Mouse (Mus musculus) midbrain, embryonic 14.5 days (tissue): Measurements from ENCODE around the gene E130114P18Rik. TPM values are rescaled to one million over a fixed set of nuclear protein-coding genes. Genes with fewer than 3 reads are reported as not detected.

ENCODE experiments used
- ATAC-seq: fragments of 200-750 bp; cut with Nextera tagmentation; 2 replicates; pipeline ENCODE4 v1.8.0; 2017; ENCODE audit warnings: moderate number of reproducible peaks, moderate library complexity; ENCODE audit not compliant: low FRiP score, low TSS enrichment
- DNase-seq: peaks from one replicate; pipeline ENCODE4 v3.0.0-alpha.2; 2015
- H3K27ac ChIP-seq: fragments of 300-500 bp; sonication (generic); replicated peaks from 2 replicates; pipeline ENCODE4 v1.5.1; 2014; ENCODE audit warnings: mild to moderate bottlenecking, low read depth, low read length, moderate library complexity
- H3K27me3 ChIP-seq: fragments of 300-500 bp; sonication (generic); 2 replicates; pipeline ENCODE4 v1.6.1; 2014; ENCODE audit warnings: low read length, control low read depth, mixed read lengths; ENCODE audit not compliant: control insufficient read depth, insufficient read depth
- H3K36me3 ChIP-seq: fragments of 300-500 bp; sonication (generic); 2 replicates; pipeline ENCODE4 v1.6.1; 2014; ENCODE audit warnings: low read length, control low read depth; ENCODE audit not compliant: control insufficient read depth, insufficient read depth
- H3K4me1 ChIP-seq: fragments of 300-500 bp; sonication (generic); 2 replicates; pipeline ENCODE4 v1.6.1; 2014; ENCODE audit warnings: mild to moderate bottlenecking, antibody characterized with exemption, low read length, control low read depth; ENCODE audit not compliant: control insufficient read depth, insufficient read depth
- H3K4me2 ChIP-seq: fragments of 300-500 bp; sonication (generic); 2 replicates; pipeline ENCODE4 v1.6.1; 2014; ENCODE audit warnings: mild to moderate bottlenecking, low read length, moderate library complexity
- H3K4me3 ChIP-seq: fragments of 300-500 bp; sonication (generic); replicated peaks from 2 replicates; pipeline ENCODE4 v1.5.1; 2014; ENCODE audit warnings: low read depth, low read length
- H3K9ac ChIP-seq: fragments of 300-500 bp; sonication (generic); replicated peaks from 2 replicates; pipeline ENCODE4 v1.6.1; 2014; ENCODE audit warnings: mild to moderate bottlenecking, low read length, moderate library complexity
- H3K9me3 ChIP-seq: fragments of 300-500 bp; sonication (generic); 2 replicates; pipeline ENCODE4 v1.6.1; 2016; ENCODE audit warnings: low read length, control low read depth, mixed read lengths; ENCODE audit not compliant: control insufficient read depth
- WGBS: fragments of 180-500 bp; shearing (Covaris S2); extraction: QIAGEN DNeasy Blood & Tissue Kit; methylation state at CpG from one replicate; pipeline ENCODE4 v1.1.7; 2014; 5-methylcytosine and 5-hydroxymethylcytosine counted together
- polyA plus RNA-seq: library from polyadenylated mRNA; unstranded; fragments of >200 nt; fragmentation: Nextera tagmentation; extraction: Ambion mirVana; gene quantifications from 2 replicates; pipeline ENCODE4 v1.2.1, GENCODE M21; 2014

Gene E130114P18Rik
- polyA plus RNA-seq, 1 experiment from 2014 or later: 22.4 TPM

DNA sequence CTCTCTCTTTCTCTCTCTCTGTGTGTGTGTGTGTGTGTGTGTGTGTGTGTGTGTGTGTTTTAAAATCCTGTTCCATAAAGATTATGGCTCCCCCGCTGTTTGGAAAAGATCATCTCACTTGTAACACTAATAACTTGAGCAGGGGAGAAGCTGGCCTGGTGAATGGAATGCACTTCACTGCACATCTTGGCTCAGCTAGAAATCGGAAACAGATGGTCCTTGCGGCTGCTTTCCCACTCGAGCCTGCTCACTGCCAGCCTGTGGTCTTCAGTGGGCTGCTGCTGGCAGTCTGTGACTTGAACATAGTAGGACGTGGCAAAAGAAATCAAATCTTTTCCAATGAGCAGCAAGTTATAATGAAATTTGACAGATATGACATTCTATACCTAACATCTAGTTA is 202.4 kb downstream of the E130114P18Rik start:
- Histone ChIP-seq H3K27me3 (no peaks in the 10 kb centered on the region), H3K9me3 (no peaks in the 10 kb centered on the region), H3K36me3 (no peaks in the 10 kb centered on the region), H3K9ac (no peak overlapping the region), H3K4me3 (no peak overlapping the region), H3K4me2 (no peak overlapping the region), H3K4me1 (no peaks in the 10 kb centered on the region), H3K27ac (no peak overlapping the region)
- DNase-seq: peak; percentile 59
- ATAC-seq: no peak; the same call in 1 of the 2 replicates
- WGBS: 37% methylated on average over 5 of the region's 5 CpGs

- no peaks in the 10 kb centered on the region for H3K9me3 ChIP-seq
- no peaks in the 10 kb centered on the region for H3K4me1 ChIP-seq
- ATAC-seq (no peak), DNase-seq (no peak)
- no peaks in the 10 kb centered on the region for H3K36me3 ChIP-seq
- H3K27ac ChIP-seq: no peak overlapping the region
- no peaks in the 10 kb centered on the region for H3K27me3 ChIP-seq
- H3K9ac ChIP-seq: no peak overlapping the region
- 90% methylated on average over 3 of the region's 3 CpGs for WGBS
- no peak overlapping the region for H3K4me3 ChIP-seq
- H3K4me2 ChIP-seq: no peak overlapping the region
Observed at GRCm38 (mm10) chr4:97569320-97569719, 208.6 kb downstream of the E130114P18Rik start.

DNA sequence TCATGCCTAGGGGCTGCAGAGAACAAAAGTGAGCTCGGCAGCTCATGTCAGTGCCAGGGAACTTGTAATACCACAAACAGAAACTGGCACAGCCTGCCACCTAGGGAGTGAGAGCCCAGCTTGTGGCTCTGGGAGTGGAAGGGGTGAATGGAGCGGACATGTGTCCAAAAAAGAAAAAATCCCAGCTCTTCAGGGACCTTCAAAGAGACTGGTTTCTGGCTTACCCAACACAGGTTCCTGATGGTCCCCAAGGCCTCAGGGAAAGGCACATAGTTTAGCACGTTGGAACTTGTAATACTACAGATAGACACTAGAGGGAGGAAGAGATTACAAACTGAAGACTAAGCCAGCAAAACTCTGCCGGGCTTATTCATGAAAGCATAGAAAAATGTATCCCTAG is 213.2 kb downstream of the E130114P18Rik start:
- no peaks in the 10 kb centered on the region for H3K36me3 ChIP-seq
- WGBS: 39% methylated on average over 4 of the region's 4 CpGs

GRCm38 (mm10) chr4:97564199-97564598 is 213.7 kb downstream of the E130114P18Rik start:
- WGBS: 80% methylated on average over 6 of the region's 6 CpGs
- H3K4me2 ChIP-seq: no peak overlapping the region
- H3K27ac ChIP-seq: no peak overlapping the region
- H3K4me3 ChIP-seq: no peak overlapping the region
- ATAC-seq: no peak
- no peak for DNase-seq
- no peaks in the 10 kb centered on the region for H3K4me1 ChIP-seq
- no peaks in the 10 kb centered on the region for H3K36me3 ChIP-seq
- no peak overlapping the region for H3K9ac ChIP-seq
- no peaks in the 10 kb centered on the region for H3K27me3 ChIP-seq
- no peaks in the 10 kb centered on the region for H3K9me3 ChIP-seq

More for the DNA sequence above, 213.2 kb downstream of the E130114P18Rik start:
- Histone ChIP-seq H3K9me3 (no peaks in the 10 kb centered on the region), H3K4me2 (no peak overlapping the region), H3K27me3 (no peaks in the 10 kb centered on the region), H3K4me3 (no peak overlapping the region), H3K9ac (no peak overlapping the region), H3K27ac (no peak overlapping the region), H3K4me1 (no peaks in the 10 kb centered on the region)
- ATAC-seq (no peak), DNase-seq (peak; percentile 61)

- no peak overlapping the region for H3K4me3 ChIP-seq
- no peaks in the 10 kb centered on the region for H3K4me1 ChIP-seq
- no peak overlapping the region for H3K27ac ChIP-seq
- no peak for DNase-seq
- no peak for ATAC-seq
- WGBS: 47% methylated on average over 2 of the region's 2 CpGs
- H3K27me3 ChIP-seq: no peaks in the 10 kb centered on the region
- no peaks in the 10 kb centered on the region for H3K9me3 ChIP-seq
- H3K9ac ChIP-seq: no peak overlapping the region
- no peak overlapping the region for H3K4me2 ChIP-seq
- H3K36me3 ChIP-seq: no peaks in the 10 kb centered on the region
Observed at GRCm38 (mm10) chr4:97557585-97557984, 220.3 kb downstream of the E130114P18Rik start.

- H3K9me3 ChIP-seq: no peaks in the 10 kb centered on the region
- no peak overlapping the region for H3K27ac ChIP-seq
- no peaks in the 10 kb centered on the region for H3K27me3 ChIP-seq
- no peaks in the 10 kb centered on the region for H3K36me3 ChIP-seq
- DNase-seq (no peak), ATAC-seq (no peak)
- 66% methylated on average over 5 of the region's 5 CpGs for WGBS
- no peak overlapping the region for H3K4me3 ChIP-seq
- no peak overlapping the region for H3K9ac ChIP-seq
- H3K4me2 ChIP-seq: no peak overlapping the region
- no peaks in the 10 kb centered on the region for H3K4me1 ChIP-seq
Observed at GRCm38 (mm10) chr4:97544016-97544415, 233.9 kb downstream of the E130114P18Rik start.

DNA sequence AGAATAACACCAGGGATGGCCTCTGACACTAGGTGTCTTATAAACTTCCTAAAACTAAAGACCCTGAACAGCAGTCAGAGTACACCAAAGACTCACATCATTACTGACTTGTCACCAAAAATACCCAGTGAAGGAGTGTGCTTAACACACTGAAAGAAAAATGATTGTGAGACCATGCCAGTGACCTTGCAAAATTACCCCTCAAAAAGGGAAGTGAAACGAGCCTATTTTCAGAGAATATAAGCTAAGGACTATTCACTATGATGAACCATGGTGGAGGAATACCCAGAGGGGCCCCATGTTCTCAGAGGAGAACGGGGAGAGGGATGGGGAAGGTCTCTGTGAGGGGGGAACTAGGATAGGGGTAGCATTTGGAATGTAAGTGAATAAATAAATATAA is 245.8 kb downstream of the E130114P18Rik start:
- Histone ChIP-seq H3K36me3 (no peaks in the 10 kb centered on the region), H3K9me3 (no peaks in the 10 kb centered on the region), H3K9ac (no peak overlapping the region), H3K27me3 (no peaks in the 10 kb centered on the region), H3K27ac (no peak overlapping the region), H3K4me1 (no peaks in the 10 kb centered on the region), H3K4me2 (no peak overlapping the region), H3K4me3 (no peak overlapping the region)
- no peak for ATAC-seq
- no peak for DNase-seq
- WGBS: 71% methylated on average over 2 of the region's 2 CpGs

DNA sequence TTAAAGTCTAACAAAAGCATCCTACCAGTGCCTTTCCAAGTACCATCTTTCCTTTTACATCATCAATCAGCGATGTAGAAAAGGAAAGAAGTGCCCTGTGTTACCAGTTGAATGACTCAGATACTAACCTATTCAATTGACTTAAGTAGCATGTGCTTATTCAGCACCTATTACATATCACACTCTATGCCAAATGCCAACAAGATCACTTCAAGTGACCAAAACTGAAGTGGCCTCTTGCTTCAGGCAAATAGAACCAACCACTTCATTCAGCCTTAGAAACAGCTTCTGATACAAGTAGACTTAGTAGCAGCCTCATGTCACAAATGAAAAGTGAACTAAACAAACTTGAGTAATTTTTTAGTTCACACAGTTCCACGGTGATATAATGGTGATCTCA is 249.4 kb downstream of the E130114P18Rik start:
- DNase-seq (no peak), ATAC-seq (no peak)
- H3K4me1 ChIP-seq: no peaks in the 10 kb centered on the region
- H3K4me3 ChIP-seq: no peak overlapping the region
- H3K36me3 ChIP-seq: no peaks in the 10 kb centered on the region
- H3K4me2 ChIP-seq: no peak overlapping the region
- 87% methylated on average over 2 of the region's 2 CpGs for WGBS
- H3K9ac ChIP-seq: no peak overlapping the region
- H3K9me3 ChIP-seq: no peaks in the 10 kb centered on the region
- no peak overlapping the region for H3K27ac ChIP-seq
- no peaks in the 10 kb centered on the region for H3K27me3 ChIP-seq
